ENCODE assay signal across 22 mouse cellular contexts in genomic region chr13:30846506-30846905, GRCm38 (mm10).
"Had no signal": no experiment of that assay in that cellular context is flagged by ENCODE, and none has a peak within 500 bp of the region (broad histone marks: within the 10 kb centered on the region; RNA-seq: fewer than 3 reads in every experiment).

No protein-coding gene starts in this region.

- H3K27ac ChIP-seq: kidney, embryonic 15.5 days; left cerebral cortex, adult 2 months; limb, embryonic 12.5 days; limb, embryonic 15.5 days; liver, embryonic 14.5 days; macrophage; midbrain, embryonic 12.5 days; midbrain, embryonic 15.5 days; neural tube, embryonic 12.5 days; neural tube, embryonic 15.5 days; stomach, embryonic 15.5 days had no signal

- H3K4me3 ChIP-seq: kidney, embryonic 15.5 days; left cerebral cortex, adult 2 months; limb, embryonic 12.5 days; limb, embryonic 15.5 days; midbrain, embryonic 12.5 days; midbrain, embryonic 15.5 days; neural tube, embryonic 12.5 days; neural tube, embryonic 15.5 days; stomach, embryonic 15.5 days had no signal

- H3K4me1 ChIP-seq: kidney, embryonic 15.5 days; limb, embryonic 12.5 days; limb, embryonic 15.5 days; midbrain, embryonic 12.5 days; midbrain, embryonic 15.5 days; neural tube, embryonic 12.5 days; neural tube, embryonic 15.5 days; stomach, embryonic 15.5 days had no signal

- H3K27me3 ChIP-seq: kidney, embryonic 15.5 days; limb, embryonic 12.5 days; limb, embryonic 15.5 days; midbrain, embryonic 12.5 days; midbrain, embryonic 15.5 days; neural tube, embryonic 12.5 days; neural tube, embryonic 15.5 days; stomach, embryonic 15.5 days had no signal

- DNase-seq: kidney, postnatal 10 days; kidney, postnatal 36 days; layer of hippocampus, postnatal 36 days; left cerebral cortex, postnatal 4 days; liver, postnatal 0 days; lung, embryonic 14.5 days; right cerebral cortex, adult 18-20 months; right cerebral cortex, postnatal 14 days; right cerebral cortex, postnatal 4 days; spleen, adult 18-20 months; thymus, postnatal 36 days had no signal

- H3K36me3 ChIP-seq: limb, embryonic 15.5 days; midbrain, embryonic 15.5 days; neural tube, embryonic 12.5 days; stomach, embryonic 15.5 days had no signal

- H3K9me3 ChIP-seq: kidney, embryonic 15.5 days; limb, embryonic 12.5 days; limb, embryonic 15.5 days; midbrain, embryonic 12.5 days; midbrain, embryonic 15.5 days; neural tube, embryonic 12.5 days; neural tube, embryonic 15.5 days; stomach, embryonic 15.5 days had no signal
